Mouse (Mus musculus) liver, postnatal 0 days (tissue): ENCODE measurements around the gene Cpm.

Experiments used
- CTCF ChIP-seq: sonication (generic); IDR thresholded peaks from 2 replicates; pipeline ENCODE4 v1.5.1; 2016; ENCODE audit warnings: antibody characterized with exemption, low read depth
- EP300 ChIP-seq: IDR thresholded peaks from 2 replicates; pipeline ENCODE4 v1.6.1; 2016; ENCODE audit warnings: antibody characterized with exemption, low read depth, mild to moderate bottlenecking

- TF ChIP-seq EP300, result no peak
- TF ChIP-seq CTCF, result no peak
Observed at GRCm38 (mm10) chr10:117670092-117670491, 40.8 kb downstream of the Cpm start.
